Mouse (Mus musculus) right cerebral cortex, postnatal 4 days (tissue): ENCODE measurements around the gene Chrna9.

Experiments used
- DNase-seq: peaks from one replicate; pipeline ENCODE4 v3.0.0-alpha.2; 2022

Gene Chrna9

GRCm38 (mm10) chr5:65919904-65920303 lies 14.8 kb upstream of the Chrna9 start:
- no peak for DNase-seq

- no peak for DNase-seq
These were observed 13.9 kb upstream of the Chrna9 start for GRCm38 (mm10) chr5:65920701-65921426.

- no peak for DNase-seq
These were observed 13.1 kb upstream of the Chrna9 start for GRCm38 (mm10) chr5:65921477-65922138.

GRCm38 (mm10) chr5:65926666-65927065 lies 8.1 kb upstream of the Chrna9 start:
- no peak for DNase-seq

GRCm38 (mm10) chr5:65929162-65929561 lies 5.6 kb upstream of the Chrna9 start:
- DNase-seq, result no peak

DNA sequence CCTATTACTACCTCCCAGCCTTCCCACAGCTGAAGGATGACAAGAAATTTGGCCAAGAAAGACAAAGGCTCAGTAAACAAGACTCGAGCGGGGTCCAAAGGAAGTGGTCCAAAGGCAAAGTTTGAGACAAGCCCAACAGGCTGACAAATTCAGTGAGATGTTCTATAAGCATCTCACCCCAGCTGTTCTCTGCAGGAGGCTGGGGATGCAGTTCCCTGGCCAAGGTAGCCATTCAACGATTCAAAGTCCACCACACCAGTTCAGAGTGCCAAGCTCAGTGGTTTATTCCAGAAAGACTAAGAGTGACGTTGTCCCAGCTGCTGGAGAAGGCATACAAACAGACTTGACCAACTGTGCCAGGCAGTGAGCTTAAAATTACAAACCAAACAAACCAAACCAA lies 4.5 kb upstream of the Chrna9 start:
- no peak for DNase-seq

GRCm38 (mm10) chr5:65933258-65933657 lies 1.5 kb upstream of the Chrna9 start:
- DNase-seq, result no peak

DNA sequence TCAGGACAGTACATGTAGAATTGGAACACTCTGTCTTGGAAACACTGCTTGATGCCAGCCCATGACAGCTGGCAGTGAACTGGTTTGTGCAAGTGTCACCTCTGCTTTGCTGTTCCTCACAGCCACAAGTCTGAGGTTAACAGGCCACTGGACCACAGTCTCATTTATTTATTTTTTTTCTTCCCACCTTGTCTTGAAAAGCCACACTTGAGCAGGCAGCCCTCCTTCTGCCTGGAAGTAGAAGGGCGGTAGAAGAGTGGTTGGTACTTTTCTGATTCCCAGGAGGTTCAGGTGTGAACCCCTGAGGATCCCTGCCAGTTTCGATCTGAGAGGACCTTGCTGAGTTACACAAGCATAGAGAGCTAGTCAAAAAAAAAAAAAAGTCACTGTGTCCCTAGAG lies 957 bp upstream of the Chrna9 start:
- DNase-seq, result no peak

- DNase-seq, result no peak
These were observed 2.4 kb downstream of the Chrna9 start for GRCm38 (mm10) chr5:65937011-65937726.

- DNase-seq, result peak; percentile 75
These were observed 3.4 kb downstream of the Chrna9 start for GRCm38 (mm10) chr5:65937998-65938715.

DNA sequence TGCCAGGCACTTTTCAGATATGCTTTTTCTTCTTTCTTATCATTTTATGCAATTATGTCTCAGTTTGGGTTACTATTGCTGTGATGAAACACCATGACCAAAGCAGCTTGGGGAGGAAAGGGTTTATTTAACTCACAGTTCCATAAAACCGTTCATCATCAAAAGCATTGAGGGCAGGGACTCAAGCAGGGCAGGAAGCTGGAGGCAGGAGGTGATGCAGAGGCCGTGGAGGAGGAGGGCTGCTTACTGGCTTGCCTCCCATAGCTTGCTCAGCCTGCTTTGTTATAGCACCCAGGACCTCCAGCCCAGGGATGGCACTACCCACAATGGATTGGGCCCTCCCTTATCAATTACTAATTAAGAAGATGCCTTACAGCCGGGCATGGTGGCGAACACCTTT lies 6.4 kb downstream of the Chrna9 start:
- no peak for DNase-seq

DNA sequence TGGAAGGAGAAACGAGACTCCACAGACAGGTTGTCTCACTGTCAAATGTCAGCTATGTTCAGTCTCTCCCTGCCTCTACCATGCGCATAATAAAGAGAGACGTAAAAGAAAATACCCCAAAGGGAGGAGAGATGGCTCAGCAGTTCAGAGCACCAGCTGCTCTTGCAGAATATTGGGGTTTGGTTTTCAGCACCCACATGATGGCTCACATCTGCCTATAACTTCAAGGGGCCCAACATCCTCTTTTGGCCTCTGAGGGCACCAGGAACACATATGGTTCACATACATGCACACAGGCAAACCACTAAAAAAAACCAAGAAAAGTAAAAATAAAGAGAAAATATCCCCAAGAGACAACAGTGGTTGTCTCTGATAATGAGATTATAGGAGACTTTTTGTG lies 15.1 kb downstream of the Chrna9 start:
- no peak for DNase-seq

DNA sequence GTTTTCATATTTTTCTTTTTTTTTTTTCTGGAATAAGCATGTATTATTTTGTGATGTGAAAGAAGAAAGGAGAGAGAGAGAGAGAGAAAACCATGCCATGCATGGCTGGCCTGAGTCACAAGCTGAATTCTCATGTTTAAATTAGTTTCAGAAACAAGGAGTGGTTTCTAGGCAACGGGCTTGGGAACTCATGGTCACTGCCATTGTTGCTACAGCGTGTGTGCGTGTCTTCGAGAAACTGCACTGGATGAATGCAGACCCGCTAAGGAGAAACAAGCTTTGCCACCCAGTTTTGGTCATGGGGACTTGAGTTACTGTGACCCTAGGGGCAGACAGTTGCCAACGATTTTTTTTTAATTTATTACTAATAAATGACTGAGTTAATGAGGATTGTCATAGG lies 15.5 kb downstream of the Chrna9 start:
- DNase-seq, result peak; percentile 28

- DNase-seq, result peak; percentile 12
These were observed 16.2 kb downstream of the Chrna9 start for GRCm38 (mm10) chr5:65950679-65951512.

- no peak for DNase-seq
These were observed 16.8 kb downstream of the Chrna9 start for GRCm38 (mm10) chr5:65951513-65951909.

- DNase-seq, result no peak
These were observed 19.7 kb downstream of the Chrna9 start for GRCm38 (mm10) chr5:65954130-65955080.

DNA sequence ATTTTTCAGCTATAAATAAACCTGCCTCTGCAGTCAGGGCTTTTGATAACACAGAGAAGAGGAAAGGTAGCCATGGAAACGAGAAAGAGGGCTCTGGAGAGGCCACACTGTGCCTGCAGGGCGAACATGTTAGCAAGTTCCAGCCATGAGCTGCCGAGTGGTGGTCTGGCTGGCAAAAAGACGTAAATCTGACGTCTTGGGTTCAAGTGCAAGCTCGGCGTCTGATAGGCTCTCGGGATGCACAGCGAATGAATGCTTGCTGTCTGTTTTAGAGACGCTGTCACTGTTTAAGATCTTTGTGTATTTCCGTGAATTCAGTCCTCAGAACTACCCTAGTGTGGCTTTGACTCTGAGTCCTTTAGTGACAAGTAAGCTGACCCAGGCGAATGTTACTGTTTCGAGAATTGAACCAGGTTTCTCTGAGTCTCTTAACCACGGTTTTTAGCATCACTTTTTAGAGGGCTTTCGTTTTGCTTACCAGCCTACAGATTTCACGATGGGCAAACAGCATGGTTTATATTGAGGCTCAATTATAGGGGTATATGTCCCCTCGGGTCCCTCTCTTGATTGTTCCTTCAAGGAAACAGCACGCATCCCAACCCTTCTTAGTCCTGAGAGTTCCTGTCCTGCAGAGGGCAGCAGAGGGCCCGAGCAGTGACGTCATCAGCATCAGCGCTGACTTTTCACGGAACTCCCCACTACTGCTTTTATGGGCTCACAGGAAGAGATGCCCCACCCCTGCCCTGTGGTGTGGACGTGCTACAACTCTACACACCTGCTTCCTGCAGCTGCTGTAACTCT lies 20.8 kb downstream of the Chrna9 start:
- DNase-seq, result peak; percentile 82

DNA sequence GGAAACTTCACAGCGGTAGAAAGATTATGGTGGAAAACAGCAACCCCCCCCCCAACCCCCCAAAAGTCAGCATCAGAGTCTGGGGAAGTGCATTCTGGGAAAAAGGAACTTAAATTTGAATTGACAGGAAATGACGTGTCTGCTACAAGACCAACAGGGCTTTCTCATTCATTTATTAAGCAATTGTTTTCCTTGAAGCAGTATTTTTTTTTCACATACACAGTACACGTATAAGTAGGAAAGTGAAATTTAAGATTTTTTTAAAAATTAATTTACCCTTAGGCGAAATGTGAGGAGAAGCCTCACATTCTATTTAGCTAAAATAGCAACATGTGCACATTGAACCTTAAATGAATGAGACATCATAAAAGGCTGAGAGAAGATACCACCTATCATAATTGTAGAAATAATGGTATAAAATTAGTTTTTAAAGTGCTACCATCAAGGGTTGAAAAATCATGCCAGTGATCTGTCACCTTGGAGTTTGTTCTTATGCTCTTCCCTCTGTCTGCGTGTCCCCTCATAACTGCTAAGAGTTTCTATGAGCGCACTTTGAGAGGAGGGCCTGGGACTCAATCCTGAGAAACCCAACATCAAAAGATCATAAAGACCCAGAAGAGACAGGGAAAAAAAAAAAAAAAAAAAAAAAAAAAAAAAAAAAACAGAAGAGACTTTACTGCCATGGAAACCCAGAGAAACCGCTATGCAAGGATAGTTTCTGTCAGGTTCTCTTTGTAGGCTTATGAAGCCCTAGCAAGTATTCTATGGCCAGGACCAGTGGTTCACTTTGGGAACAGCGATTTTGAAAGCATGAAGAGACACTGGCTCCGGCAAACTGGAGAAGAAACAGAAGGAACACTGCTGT lies 21.7 kb downstream of the Chrna9 start:
- no peak for DNase-seq

DNA sequence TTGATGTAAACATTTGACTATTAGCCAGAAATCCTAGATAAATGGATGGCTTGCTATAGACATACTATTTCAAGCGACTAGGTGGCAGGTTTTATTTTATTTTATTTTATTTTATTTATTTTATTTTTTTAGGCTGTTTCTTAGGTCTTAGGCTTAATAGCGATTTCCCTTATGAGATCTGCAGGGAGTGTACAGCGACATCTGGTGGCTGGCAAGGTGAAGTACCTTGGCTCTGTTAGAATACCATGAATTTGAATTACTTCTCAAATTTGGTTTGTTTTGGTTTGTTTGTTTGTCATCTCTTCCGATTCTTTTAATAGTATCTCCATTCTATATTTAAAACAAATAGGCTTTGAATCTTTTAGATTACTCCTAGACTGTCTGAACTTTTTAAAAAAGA lies 23.9 kb downstream of the Chrna9 start:
- DNase-seq, result peak; percentile 65
